Mouse (Mus musculus): ENCODE data around the gene Pycr2. TPM values are rescaled to one million over a fixed set of nuclear protein-coding genes. Genes with fewer than 3 reads are reported as not detected.
"Not testable (repeated sequence)": the region's sequence is repeated elsewhere in the genome, so short reads cannot be mapped to it uniquely, and the experiment has no call there.

Gene Pycr2
- polyA plus RNA-seq, 1 experiment from 2014 or later: 99.6 TPM

GRCm38 (mm10) chr1:180931106-180931505 is 27.0 kb downstream of the Pycr2 start:
- Histone ChIP-seq H3K27me3 (ENCODE audit: control insufficient read depth, insufficient read depth, low read length) (peaks cover 15% of the 10 kb centered on the region), H3K4me1 (ENCODE audit: control insufficient read depth, insufficient read depth, low read length) (0 out of 2 replicates have a peak, but pooled peaks cover 2% of the 10 kb centered on the region), H3K36me3 (ENCODE audit: control insufficient read depth, insufficient read depth, low read length) (no peaks in the 10 kb centered on the region), H3K4me2 (ENCODE audit: low read depth, low read length) (no peak overlapping the region), H3K9ac (ENCODE audit: low read length) (no peak overlapping the region), H3K27ac (ENCODE audit: low read length) (no peak overlapping the region), H3K4me3 (replicated peaks; ENCODE audit: low read length) (no peak overlapping the region), H3K9me3 (replicated peaks; ENCODE audit: control insufficient read depth, low read length) (no peaks in the 10 kb centered on the region)
- ATAC-seq (ENCODE audit: insufficient read depth, low FRiP score): no peak
- WGBS: 38% methylated on average over 3 of the region's 3 CpGs

GRCm38 (mm10) chr1:180933659-180934058 is 29.6 kb downstream of the Pycr2 start:
- Histone ChIP-seq H3K4me1 (ENCODE audit: control insufficient read depth, insufficient read depth, low read length) (0 out of 2 replicates have a peak, but pooled peaks cover 2% of the 10 kb centered on the region), H3K4me3 (replicated peaks; ENCODE audit: low read length) (no peak overlapping the region), H3K4me2 (ENCODE audit: low read depth, low read length) (no peak overlapping the region), H3K27ac (ENCODE audit: low read length) (no peak overlapping the region), H3K9me3 (replicated peaks; ENCODE audit: control insufficient read depth, low read length) (no peaks in the 10 kb centered on the region), H3K9ac (ENCODE audit: low read length) (no peak overlapping the region), H3K36me3 (ENCODE audit: control insufficient read depth, insufficient read depth, low read length) (no peaks in the 10 kb centered on the region), H3K27me3 (ENCODE audit: control insufficient read depth, insufficient read depth, low read length) (peaks cover 15% of the 10 kb centered on the region)
- no peak for ATAC-seq (ENCODE audit: insufficient read depth, low FRiP score)
- WGBS: 38% methylated on average over 6 of the region's 6 CpGs

DNA sequence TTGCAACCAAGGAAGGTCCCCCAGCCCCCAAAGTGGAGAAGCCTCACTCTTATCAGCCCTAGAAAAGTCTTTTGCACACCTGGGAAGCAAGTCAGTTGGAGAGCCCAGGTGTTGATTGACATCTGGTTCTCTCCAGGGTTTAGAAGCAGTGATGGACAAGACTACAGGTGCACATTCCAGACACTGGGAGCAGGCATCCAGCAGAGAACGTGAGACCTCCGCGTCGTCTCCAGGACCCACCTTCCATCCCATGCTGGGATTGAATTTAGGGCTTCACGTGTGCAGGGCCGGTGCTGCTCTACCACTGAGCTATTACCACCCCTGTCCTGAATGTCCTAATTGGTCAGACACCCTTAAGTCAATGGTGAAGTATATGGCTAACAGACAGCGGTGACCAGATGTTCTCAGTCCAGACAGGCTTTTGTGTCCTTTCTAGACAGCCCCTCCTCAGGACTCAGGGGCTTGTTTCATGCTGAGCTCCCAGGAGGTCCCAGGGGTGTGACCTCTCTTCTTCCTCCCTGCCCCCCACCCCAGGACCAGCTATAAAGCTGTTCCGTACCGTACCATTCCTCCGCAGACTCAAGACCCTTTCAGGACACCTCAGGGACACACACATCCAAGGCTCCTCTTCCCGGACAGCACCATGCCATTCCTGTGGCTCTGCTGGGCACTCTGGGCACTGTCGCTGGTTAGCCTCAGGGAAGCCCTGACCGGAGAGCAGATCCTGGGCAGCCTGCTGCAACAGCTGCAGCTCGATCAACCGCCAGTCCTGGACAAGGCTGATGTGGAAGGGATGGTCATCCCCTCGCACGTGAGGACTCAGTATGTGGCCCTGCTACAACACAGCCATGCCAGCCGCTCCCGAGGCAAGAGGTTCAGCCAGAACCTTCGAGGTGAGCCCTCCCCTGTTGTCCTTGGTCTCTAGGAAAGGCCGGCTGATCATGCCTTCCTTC is 30.6 kb downstream of the Pycr2 start, which contains the start of gene Lefty1:
Gene Lefty1 (plus strand): TSS at position 556 of the 953 bp plus-strand sequence.
- no peak within 1 kb of the TSS for H3K4me2 ChIP-seq (ENCODE audit: low read depth, low read length)
- no peak for ATAC-seq (ENCODE audit: insufficient read depth, low FRiP score)
- H3K9me3 ChIP-seq (replicated peaks; ENCODE audit: control insufficient read depth, low read length): no peaks in the 10 kb centered on the region
- no peak within 1 kb of the TSS for H3K4me3 ChIP-seq (replicated peaks; ENCODE audit: low read length)
- H3K27ac ChIP-seq (ENCODE audit: low read length): no peak within 1 kb of the TSS
- 33% methylated on average over 21 of the region's 21 CpGs for WGBS
- 0 out of 2 replicates have a peak, but pooled peaks cover 2% of the 10 kb centered on the region for H3K4me1 ChIP-seq (ENCODE audit: control insufficient read depth, insufficient read depth, low read length)
- H3K36me3 ChIP-seq (ENCODE audit: control insufficient read depth, insufficient read depth, low read length): no peaks in the 10 kb centered on the region
- peaks cover 15% of the 10 kb centered on the region for H3K27me3 ChIP-seq (ENCODE audit: control insufficient read depth, insufficient read depth, low read length)
- no peak within 1 kb of the TSS; the same call in 1 of the 2 replicates for H3K9ac ChIP-seq (ENCODE audit: low read length)

DNA sequence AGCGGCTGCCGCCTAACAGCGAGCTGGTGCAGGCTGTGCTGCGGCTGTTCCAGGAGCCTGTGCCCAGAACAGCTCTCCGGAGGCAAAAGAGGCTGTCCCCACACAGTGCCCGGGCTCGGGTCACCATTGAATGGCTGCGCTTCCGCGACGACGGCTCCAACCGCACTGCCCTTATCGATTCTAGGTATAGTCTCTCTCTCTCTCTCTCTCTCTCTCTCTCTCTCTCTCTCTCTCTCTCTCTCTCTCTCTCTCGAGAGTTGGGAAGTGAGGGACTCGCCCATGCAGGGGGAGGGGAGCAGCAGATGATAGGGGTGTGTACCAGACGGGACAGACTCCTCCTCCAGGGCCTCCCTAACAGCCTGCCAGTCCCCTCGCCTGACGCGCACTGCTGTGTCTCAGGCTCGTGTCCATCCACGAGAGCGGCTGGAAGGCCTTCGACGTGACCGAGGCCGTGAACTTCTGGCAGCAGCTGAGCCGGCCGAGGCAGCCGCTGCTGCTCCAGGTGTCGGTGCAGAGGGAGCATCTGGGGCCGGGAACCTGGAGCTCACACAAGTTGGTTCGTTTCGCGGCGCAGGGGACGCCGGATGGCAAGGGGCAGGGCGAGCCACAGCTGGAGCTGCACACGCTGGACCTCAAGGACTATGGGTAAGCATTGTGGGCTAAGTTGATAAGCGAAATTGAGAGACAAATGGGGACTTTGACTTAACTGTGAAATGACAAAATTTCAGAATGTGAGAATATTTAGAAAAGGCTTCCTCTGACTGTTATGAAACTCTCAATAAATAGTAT is 32.7 kb downstream of the Pycr2 start:
- H3K36me3 ChIP-seq (ENCODE audit: control insufficient read depth, insufficient read depth, low read length); H3K9me3 ChIP-seq (replicated peaks; ENCODE audit: control insufficient read depth, low read length); H3K27ac ChIP-seq (ENCODE audit: low read length); H3K4me1 ChIP-seq (ENCODE audit: control insufficient read depth, insufficient read depth, low read length): not testable (repeated sequence)
- peak; percentile 93 for ATAC-seq (ENCODE audit: insufficient read depth, low FRiP score)
- peak overlapping the region; percentile 40 for H3K4me3 ChIP-seq (replicated peaks; ENCODE audit: low read length)
- peak overlapping the region; percentile 62 for H3K9ac ChIP-seq (ENCODE audit: low read length)
- peaks cover 15% of the 10 kb centered on the region for H3K27me3 ChIP-seq (ENCODE audit: control insufficient read depth, insufficient read depth, low read length)
- peak overlapping the region; percentile 59 for H3K4me2 ChIP-seq (ENCODE audit: low read depth, low read length)
- 3% methylated on average over 35 of the region's 41 CpGs for WGBS

- H3K9ac ChIP-seq (ENCODE audit: low read length); H3K4me3 ChIP-seq (replicated peaks; ENCODE audit: low read length); H3K4me2 ChIP-seq (ENCODE audit: low read depth, low read length); ATAC-seq (ENCODE audit: insufficient read depth, low FRiP score); H3K4me1 ChIP-seq (ENCODE audit: control insufficient read depth, insufficient read depth, low read length); H3K27ac ChIP-seq (ENCODE audit: low read length); H3K9me3 ChIP-seq (replicated peaks; ENCODE audit: control insufficient read depth, low read length); H3K36me3 ChIP-seq (ENCODE audit: control insufficient read depth, insufficient read depth, low read length): not testable (repeated sequence)
- 66% methylated on average over 13 of the region's 13 CpGs for WGBS
- H3K27me3 ChIP-seq (ENCODE audit: control insufficient read depth, insufficient read depth, low read length): peaks cover 15% of the 10 kb centered on the region
These were observed 33.5 kb downstream of the Pycr2 start for GRCm38 (mm10) chr1:180937631-180938030.

- not testable (repeated sequence) for H3K9ac ChIP-seq (ENCODE audit: low read length); H3K4me3 ChIP-seq (replicated peaks; ENCODE audit: low read length); ATAC-seq (ENCODE audit: insufficient read depth, low FRiP score); H3K9me3 ChIP-seq (replicated peaks; ENCODE audit: control insufficient read depth, low read length); H3K36me3 ChIP-seq (ENCODE audit: control insufficient read depth, insufficient read depth, low read length); H3K4me2 ChIP-seq (ENCODE audit: low read depth, low read length); H3K27ac ChIP-seq (ENCODE audit: low read length)
- Histone ChIP-seq H3K4me1 (ENCODE audit: control insufficient read depth, insufficient read depth, low read length) (peaks cover 14% of the 10 kb centered on the region), H3K27me3 (ENCODE audit: control insufficient read depth, insufficient read depth, low read length) (peaks cover 15% of the 10 kb centered on the region)
- 70% methylated on average over 2 of the region's 2 CpGs for WGBS
These were observed 34.7 kb downstream of the Pycr2 start for GRCm38 (mm10) chr1:180938781-180939180.

DNA sequence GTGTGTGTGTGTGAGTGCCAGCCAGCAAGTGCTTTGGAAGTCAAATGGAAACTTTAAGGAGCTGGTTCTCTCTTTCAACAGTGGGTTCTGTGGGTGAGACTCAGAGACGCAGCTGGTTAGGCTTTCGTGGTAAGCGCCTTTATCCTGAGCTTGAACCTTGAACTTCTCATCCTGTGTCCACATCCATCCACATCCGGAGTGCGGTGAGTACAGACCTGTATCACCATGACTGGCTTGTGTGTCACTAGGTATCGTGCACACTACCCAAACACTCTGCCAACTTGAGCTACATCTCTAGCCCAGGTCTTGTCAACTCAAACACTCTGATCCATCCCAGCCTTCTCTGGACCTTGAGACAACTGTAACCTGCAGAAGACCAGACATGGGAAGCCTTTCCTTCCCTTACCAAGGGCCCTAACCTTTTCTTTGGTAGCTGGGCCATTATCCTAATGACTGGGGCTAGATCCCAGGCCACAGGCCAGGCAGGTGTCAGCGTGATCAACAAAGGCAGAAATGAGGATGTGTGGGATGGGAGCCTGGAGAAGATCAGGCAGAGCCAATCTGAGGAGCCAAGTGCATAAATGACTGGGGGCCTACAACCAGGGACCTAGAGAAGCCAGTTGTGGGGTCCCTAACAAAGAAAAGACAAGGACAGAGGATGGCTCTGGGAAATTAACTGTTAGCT is 36.8 kb downstream of the Pycr2 start:
- peak overlapping the region; percentile 79 for H3K4me2 ChIP-seq (ENCODE audit: low read depth, low read length)
- H3K4me3 ChIP-seq (replicated peaks; ENCODE audit: low read length): peak overlapping the region; percentile 97
- ATAC-seq (ENCODE audit: insufficient read depth, low FRiP score): no peak
- no peaks in the 10 kb centered on the region for H3K9me3 ChIP-seq (replicated peaks; ENCODE audit: control insufficient read depth, low read length)
- WGBS: 81% methylated on average over 7 of the region's 7 CpGs
- H3K27ac ChIP-seq (ENCODE audit: low read length): 0 out of 2 replicates have a peak overlapping the region, but pooled peaks have one; percentile 96
- H3K4me1 ChIP-seq (ENCODE audit: control insufficient read depth, insufficient read depth, low read length): peaks cover 34% of the 10 kb centered on the region
- H3K27me3 ChIP-seq (ENCODE audit: control insufficient read depth, insufficient read depth, low read length): no peaks in the 10 kb centered on the region; the same call in 1 of the 2 replicates
- no peaks in the 10 kb centered on the region for H3K36me3 ChIP-seq (ENCODE audit: control insufficient read depth, insufficient read depth, low read length)
- peak overlapping the region; percentile 93 for H3K9ac ChIP-seq (ENCODE audit: low read length)

- Histone ChIP-seq H3K27ac (ENCODE audit: low read length) (peak overlapping the region; percentile 96), H3K4me3 (replicated peaks; ENCODE audit: low read length) (peak overlapping the region; percentile 97), H3K27me3 (ENCODE audit: control insufficient read depth, insufficient read depth, low read length) (no peaks in the 10 kb centered on the region), H3K9me3 (replicated peaks; ENCODE audit: control insufficient read depth, low read length) (no peaks in the 10 kb centered on the region), H3K9ac (ENCODE audit: low read length) (peak overlapping the region; percentile 93), H3K36me3 (ENCODE audit: control insufficient read depth, insufficient read depth, low read length) (no peaks in the 10 kb centered on the region; the same call in 1 of the 2 replicates), H3K4me2 (ENCODE audit: low read depth, low read length) (peak overlapping the region; percentile 79), H3K4me1 (ENCODE audit: control insufficient read depth, insufficient read depth, low read length) (peaks cover 42% of the 10 kb centered on the region)
- 4% methylated on average over 18 of the region's 18 CpGs for WGBS
- 0 out of 2 replicates have a peak, but pooled peaks have one; percentile 0 for ATAC-seq (ENCODE audit: insufficient read depth, low FRiP score)
These were observed 37.6 kb downstream of the Pycr2 start for GRCm38 (mm10) chr1:180941726-180942125.
